Mouse (Mus musculus) heart, adult 2 months (tissue): Measurements from ENCODE around the gene Ppp1r17. TPM values are rescaled to one million over a fixed set of nuclear protein-coding genes. Genes with fewer than 3 reads are reported as not detected.

Source experiments
- DNase-seq, 2 experiments: peaks; one replicate each; pipeline ENCODE4 v3.0.0; 2021
- H3K27ac ChIP-seq: fragments of 200-600 bp; 2 replicates; pipeline ENCODE4 v1.8.1; 2022
- H3K27me3 ChIP-seq: fragments of 200-500 bp; 2 replicates; pipeline ENCODE4 v1.6.1; 2012; ENCODE audit warnings: mild to moderate bottlenecking, low read length, inconsistent platforms, mixed read lengths; ENCODE audit not compliant: control insufficient read depth, insufficient read depth
- H3K36me3 ChIP-seq: fragments of 200-500 bp; 2 replicates; pipeline ENCODE4 v1.6.1; 2012; ENCODE audit warnings: low read length, inconsistent platforms; ENCODE audit not compliant: control insufficient read depth, insufficient read depth
- H3K4me1 ChIP-seq: fragments of 200-500 bp; 2 replicates; pipeline ENCODE4 v1.6.1; 2011; ENCODE audit warnings: low read length; ENCODE audit not compliant: control insufficient read depth, insufficient read depth
- H3K4me3 ChIP-seq: fragments of 200-600 bp; 2 replicates; pipeline ENCODE4 v1.8.1; 2022
- H3K79me2 ChIP-seq: fragments of 200-500 bp; replicated peaks from 2 replicates; pipeline ENCODE4 v1.6.1; 2012; ENCODE audit warnings: mild to moderate bottlenecking, inconsistent platforms, low read length, moderate library complexity, mixed read lengths; ENCODE audit not compliant: control insufficient read depth, insufficient read depth
- H3K9ac ChIP-seq: fragments of 200-500 bp; 2 replicates; pipeline ENCODE4 v1.6.1; 2012; ENCODE audit warnings: low read depth, mild to moderate bottlenecking, control low read depth, inconsistent platforms, low read length, mixed read lengths
- CTCF ChIP-seq: fragments of 200-600 bp; IDR thresholded peaks from 2 replicates; pipeline ENCODE4 v1.8.1; 2022; ENCODE audit warnings: antibody characterized with exemption, mild to moderate bottlenecking, moderate library complexity
- EP300 ChIP-seq: fragments of 200-500 bp; IDR thresholded peaks from 2 replicates; pipeline ENCODE4 v1.6.1; 2011; ENCODE audit warnings: low read depth, low read length, control low read depth; ENCODE audit not compliant: insufficient read depth
- POLR2A ChIP-seq: fragments of 200-500 bp; IDR thresholded peaks from 2 replicates; pipeline ENCODE4 v1.6.1; 2011; ENCODE audit warnings: mild to moderate bottlenecking, low read depth, low read length, control low read depth; ENCODE audit not compliant: insufficient read depth
- WGBS: fragments of 180-500 bp; shearing (Covaris S2); methylation state at CpG from one replicate; pipeline ENCODE4 v1.1.7; 2018; 5-methylcytosine and 5-hydroxymethylcytosine counted together
- intact Hi-C: fragments of 180-260 bp; cut with DNase I; formaldehyde crosslinking; loops from one replicate; pipeline ENCODE4 v1.15.1; 2025
- long read RNA-seq: library from polyadenylated mRNA; stranded (forward); transcript quantifications from one replicate; pipeline ENCODE4 v2.0.0, GENCODE M21; 2021
- polyA plus RNA-seq: library from polyadenylated mRNA; depleted of rRNA; stranded (reverse); fragments of >200 nt; gene quantifications from 2 replicates; pipeline ENCODE4 v1.2.3, GENCODE M21; 2012; rRNA removed
- total RNA-seq, 2 experiments: library from RNA; stranded (reverse); gene quantifications; 2 replicates each; pipeline ENCODE4 v1.2.3; 2021

Gene Ppp1r17
- total RNA-seq (not detected), polyA plus RNA-seq (0.10 TPM in 1 of 2 replicates, not detected in the other)
- long read RNA-seq: 0 reads

- no peaks in the 10 kb centered on the region for H3K27me3 ChIP-seq
- 65% methylated on average over 16 of the region's 16 CpGs for WGBS
- intact Hi-C loops: no loop called here
- H3K36me3 ChIP-seq: no peaks in the 10 kb centered on the region
- no peak for DNase-seq
- no peak within 1 kb of the TSS for H3K4me3 ChIP-seq
- no peaks in the 10 kb centered on the region for H3K79me2 ChIP-seq
- no peak within 1 kb of the TSS for H3K27ac ChIP-seq
- H3K4me1 ChIP-seq: no peaks in the 10 kb centered on the region
- TF ChIP-seq POLR2A: no peak
- no peak for TF ChIP-seq EP300
- no peak for TF ChIP-seq CTCF
- H3K9ac ChIP-seq: no peak within 1 kb of the TSS
Measured at GRCm38 (mm10) chr6:56017291-56017994, at the start of gene Ppp1r17. TSS of gene Ppp1r17 (plus strand) at chr6:56017497.

GRCm38 (mm10) chr6:55972998-55973397 lies 44.3 kb upstream of the Ppp1r17 start:
- Histone ChIP-seq H3K4me3 (no peak overlapping the region), H3K27me3 (no peaks in the 10 kb centered on the region), H3K9ac (no peak overlapping the region), H3K4me1 (no peaks in the 10 kb centered on the region), H3K79me2 (no peaks in the 10 kb centered on the region), H3K36me3 (no peaks in the 10 kb centered on the region), H3K27ac (no peak overlapping the region)
- DNase-seq: no peak
- TF ChIP-seq CTCF: peak; percentile 60
- no peak for TF ChIP-seq POLR2A
- intact Hi-C loops: loop anchor here (1.0 kb wide), 1 partner anchor 76 kb away; no protein-coding TSS in a partner anchor

- intact Hi-C loops: no loop called here
- Histone ChIP-seq H3K36me3 (no peaks in the 10 kb centered on the region), H3K4me1 (no peaks in the 10 kb centered on the region), H3K79me2 (no peaks in the 10 kb centered on the region), H3K27me3 (no peaks in the 10 kb centered on the region), H3K4me3 (no peak overlapping the region), H3K27ac (no peak overlapping the region), H3K9ac (no peak overlapping the region)
- no peak for DNase-seq
- WGBS: 70% methylated on average over 2 of the region's 2 CpGs
- no peak for TF ChIP-seq CTCF
- no peak for TF ChIP-seq EP300
- no peak for TF ChIP-seq POLR2A
Measured at GRCm38 (mm10) chr6:55979766-55980165, 37.5 kb upstream of the Ppp1r17 start.

GRCm38 (mm10) chr6:56008711-56009110 lies 8.6 kb upstream of the Ppp1r17 start:
- intact Hi-C loops: no loop called here
- H3K9ac ChIP-seq: no peak overlapping the region

GRCm38 (mm10) chr6:56012384-56012783 lies 4.9 kb upstream of the Ppp1r17 start:
- TF ChIP-seq EP300: no peak
- TF ChIP-seq POLR2A: no peak
- TF ChIP-seq CTCF: no peak
- no peaks in the 10 kb centered on the region for H3K27me3 ChIP-seq
- no peaks in the 10 kb centered on the region for H3K4me1 ChIP-seq
- DNase-seq: no peak
- H3K27ac ChIP-seq: no peak overlapping the region
- intact Hi-C loops: no loop called here
- H3K79me2 ChIP-seq: no peaks in the 10 kb centered on the region
- H3K4me3 ChIP-seq: no peak overlapping the region
- 78% methylated on average over 5 of the region's 5 CpGs for WGBS
- no peak overlapping the region for H3K9ac ChIP-seq
- no peaks in the 10 kb centered on the region for H3K36me3 ChIP-seq

More at GRCm38 (mm10) chr6:56008711-56009110, 8.6 kb upstream of the Ppp1r17 start:
- no peak overlapping the region for H3K27ac ChIP-seq
- no peaks in the 10 kb centered on the region for H3K36me3 ChIP-seq
- H3K4me3 ChIP-seq: no peak overlapping the region
- 67% methylated on average over 4 of the region's 4 CpGs for WGBS
- H3K79me2 ChIP-seq: no peaks in the 10 kb centered on the region
- no peaks in the 10 kb centered on the region for H3K4me1 ChIP-seq
- TF ChIP-seq POLR2A: no peak
- TF ChIP-seq EP300: no peak
- TF ChIP-seq CTCF: no peak
- DNase-seq: no peak
- H3K27me3 ChIP-seq: no peaks in the 10 kb centered on the region

GRCm38 (mm10) chr6:56019632-56020031 lies 2.3 kb downstream of the Ppp1r17 start:
- Histone ChIP-seq H3K4me3 (no peak overlapping the region), H3K27me3 (no peaks in the 10 kb centered on the region), H3K79me2 (no peaks in the 10 kb centered on the region), H3K36me3 (no peaks in the 10 kb centered on the region), H3K27ac (no peak overlapping the region), H3K4me1 (no peaks in the 10 kb centered on the region), H3K9ac (no peak overlapping the region)
- TF ChIP-seq CTCF (no peak), POLR2A (no peak), EP300 (no peak)
- DNase-seq: no peak
- WGBS: 19% methylated on average over 2 of the region's 2 CpGs
- intact Hi-C loops: no loop called here
